Mouse (Mus musculus) hematopoietic stem cell, adult 5-6 weeks (primary cell): ENCODE results near the gene Zbtb38. TPM values are rescaled to one million over a fixed set of nuclear protein-coding genes. Genes with fewer than 3 reads are reported as not detected.
A peak's percentile ranks its signal among the peaks of the same experiment; 100 is the strongest.

Experiments
- ATAC-seq, 2 experiments: fragments of 125-278 bp in 1 of 2; replicated peaks in 1 of 2; 2 replicates each; pipeline ENCODE4 v1.8.0; 2016 to 2017; ENCODE audit warnings: inconsistent platforms in 2 of 2, mild to moderate bottlenecking in 2 of 2, moderate number of reproducible peaks in 2 of 2, low read depth in 1 of 2, moderate TSS enrichment in 1 of 2; ENCODE audit not compliant: low FRiP score in 2 of 2, poor library complexity in 2 of 2, severe bottlenecking in 2 of 2, insufficient read depth in 1 of 2, low TSS enrichment in 1 of 2
- total RNA-seq: library from RNA; stranded (forward); fragments of 172-1452, 232-1000 nt; gene quantifications from 2 replicates; pipeline ENCODE4 v1.2.3, GENCODE M21; 2017

The Zbtb38 gene
- total RNA-seq, 1 experiment from 2014 or later = 50.5 TPM

DNA sequence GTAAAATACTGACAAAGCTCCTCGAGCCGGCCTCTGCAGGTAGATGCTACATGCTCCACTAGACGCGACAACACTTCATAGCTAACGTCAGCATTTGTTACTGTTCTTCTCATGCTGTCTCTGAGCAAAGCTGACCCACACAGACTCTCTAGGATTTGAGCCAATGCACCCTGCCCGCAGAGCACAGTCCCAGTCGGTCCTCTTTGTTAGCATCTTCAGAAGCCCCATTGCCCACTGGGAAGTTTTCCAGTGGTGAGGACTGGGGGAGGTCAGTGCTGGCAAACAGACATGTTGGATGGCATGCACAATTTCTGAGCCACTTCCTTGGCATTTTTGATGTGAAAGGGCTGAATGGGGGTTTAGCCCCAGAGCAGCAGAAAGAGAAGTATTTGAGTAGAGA is 113.2 kb downstream of the Zbtb38 start:
- no peak for ATAC-seq

DNA sequence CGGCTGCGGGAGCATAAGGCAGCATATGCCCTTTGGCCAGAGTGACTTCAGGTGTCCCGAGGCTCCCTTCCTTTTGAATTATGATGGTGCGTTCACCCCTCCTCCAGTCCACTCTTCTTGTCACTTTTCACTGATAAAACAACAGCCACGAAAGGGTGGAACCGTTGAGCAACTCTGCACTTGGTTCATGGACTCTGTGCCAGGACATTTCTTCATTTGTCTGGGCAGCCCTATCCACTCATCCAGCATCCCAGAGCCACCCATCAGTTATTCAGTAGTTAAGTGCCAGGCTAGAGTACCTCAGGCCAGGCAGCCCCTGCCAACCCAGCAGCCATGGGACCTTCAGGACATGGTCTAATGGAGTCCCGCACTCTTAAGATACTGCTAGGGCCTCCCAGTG is 114.1 kb downstream of the Zbtb38 start:
- no peak for ATAC-seq

DNA sequence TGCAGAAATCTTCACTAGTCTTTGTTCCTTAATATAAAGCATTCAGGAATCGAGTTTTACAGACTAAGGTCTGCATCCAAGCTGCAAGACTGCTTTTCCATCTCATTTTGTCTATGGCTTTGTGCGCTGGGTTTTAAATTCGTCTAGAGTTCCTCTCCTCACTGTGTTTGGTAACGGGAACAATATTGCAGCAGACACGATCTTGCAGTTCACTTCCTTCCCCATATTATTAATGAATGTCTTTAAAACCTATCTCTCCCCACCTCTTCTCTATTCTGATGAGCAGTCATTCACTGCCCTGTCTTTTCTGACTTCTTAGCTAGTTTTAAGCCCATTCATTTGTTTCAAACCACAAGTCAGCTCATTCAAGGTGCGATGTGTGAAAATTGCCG is 115.5 kb downstream of the Zbtb38 start:
- peak; percentile 38 to 62; a peak in 2 of 4 replicates for ATAC-seq

DNA sequence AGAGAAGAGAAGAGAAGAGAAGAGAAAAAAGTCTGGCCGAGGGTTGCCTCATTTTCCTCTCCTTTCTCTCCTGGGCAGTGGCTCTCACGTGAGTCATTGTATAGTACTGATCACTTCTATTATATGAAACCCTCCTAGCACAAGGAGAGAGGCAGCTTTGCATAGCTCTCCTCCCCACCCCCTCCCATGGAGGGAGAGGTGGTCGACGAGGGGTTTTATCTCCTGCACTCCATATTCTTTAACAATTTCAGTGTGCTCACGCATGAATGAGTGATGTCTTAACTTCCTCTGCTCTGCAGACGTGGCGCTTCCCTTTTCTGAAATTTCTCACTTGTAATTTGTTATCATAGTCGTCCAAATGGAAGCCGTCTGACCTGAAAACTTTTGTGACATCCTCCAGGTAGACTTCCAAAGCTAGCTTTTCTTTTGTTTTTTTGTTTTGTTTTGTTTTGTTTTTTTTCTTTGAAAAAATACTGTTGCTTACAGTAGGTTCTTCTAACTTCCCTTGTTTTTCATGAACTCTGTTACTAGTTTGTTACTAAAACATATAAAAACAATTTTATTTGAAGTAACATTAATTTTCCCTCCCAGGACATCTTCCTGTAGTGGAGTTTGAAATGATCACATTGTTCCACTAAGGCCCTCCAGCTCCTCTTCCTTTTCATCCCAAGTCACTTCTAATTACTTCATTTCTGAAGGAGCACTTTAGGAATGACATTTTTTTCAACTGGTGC is 116.0 kb downstream of the Zbtb38 start:
- ATAC-seq = peak; percentile 37 to 53; a peak in 3 of 4 replicates

DNA sequence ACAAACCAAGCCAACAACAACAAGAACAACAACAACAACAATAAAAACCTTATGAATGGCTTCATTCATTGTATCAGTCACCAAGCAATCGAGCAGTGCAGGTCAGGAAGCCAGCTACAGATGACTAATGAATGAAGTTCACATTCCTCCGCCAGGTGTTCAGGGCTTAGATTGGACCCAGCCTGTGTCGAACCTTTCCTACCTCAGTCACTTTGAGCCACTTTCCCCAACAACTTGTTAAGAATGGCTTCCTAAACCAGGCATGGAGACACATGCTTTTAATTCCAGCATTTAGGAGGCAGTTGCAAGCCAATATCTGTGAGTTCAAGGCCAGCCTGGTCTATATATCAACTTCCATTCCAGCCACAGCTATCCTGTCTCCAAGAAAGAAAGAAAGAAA is 116.7 kb downstream of the Zbtb38 start:
- no peak for ATAC-seq

DNA sequence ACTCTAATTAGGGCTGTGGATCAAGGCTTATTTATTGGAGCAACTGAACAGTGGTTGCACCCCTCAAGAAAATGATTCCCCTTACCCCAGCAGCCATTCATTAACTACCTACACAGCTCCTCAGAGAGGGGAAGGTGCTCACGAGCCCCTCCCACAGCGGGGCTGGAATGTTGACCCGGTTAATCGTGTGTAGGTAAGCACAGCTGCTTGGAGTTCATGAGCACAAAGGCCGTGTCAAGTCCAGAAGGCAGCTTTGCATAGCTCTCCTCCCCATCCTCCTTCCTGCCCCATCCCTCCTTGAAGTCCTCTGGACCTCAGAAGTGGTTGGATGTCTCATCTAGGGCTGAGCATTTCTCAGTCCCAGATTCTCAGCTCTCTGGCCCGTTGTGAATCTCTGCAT is 117.5 kb downstream of the Zbtb38 start:
- ATAC-seq = no peak

DNA sequence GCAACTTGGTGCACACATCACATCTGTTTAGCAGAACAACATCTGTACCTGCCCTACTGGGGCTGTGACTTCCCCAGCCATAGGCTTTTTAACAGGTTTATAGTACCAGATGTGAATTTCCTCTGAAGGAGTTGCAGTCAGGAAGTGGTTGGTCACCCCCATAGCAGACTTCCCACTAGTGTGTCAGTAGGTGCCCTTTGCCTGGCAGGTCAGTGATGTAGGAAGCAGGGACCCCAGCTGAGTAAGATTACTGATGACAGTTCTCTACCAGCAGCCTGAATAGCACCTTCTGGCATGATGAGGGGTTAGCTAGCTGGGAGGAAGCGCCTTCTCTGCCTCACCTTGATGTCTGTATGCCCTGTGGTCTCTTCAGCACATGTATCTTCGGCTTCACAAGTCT is 118.9 kb downstream of the Zbtb38 start:
- 0 out of 4 replicates have a peak, but pooled peaks of 1 of the 2 experiments have one; percentile 11 for ATAC-seq

Other genes starting within 250 kb of the Zbtb38 start
- not detected in 2 replicates for gene Gm28729, start 227.6 kb downstream of the Zbtb38 start, total RNA-seq
- 12.4 and 20.4 TPM in 2 replicates for gene Rasa2, start 121.2 kb downstream of the Zbtb38 start, total RNA-seq
- gene Pxylp1, start 139.8 kb upstream of the Zbtb38 start, total RNA-seq = 28.9 and 31.1 TPM in 2 replicates